Mouse (Mus musculus) embryonic stem cell, embryonic (primary cell): Measurements from ENCODE around the gene Slc41a2.
"Not testable (repeated sequence)": the region's sequence is repeated elsewhere in the genome, so short reads cannot be mapped to it uniquely, and the experiment has no call there.

ENCODE experiments used
- CTCF ChIA-PET, 4 experiments: fragments of 300-600 bp in 2 of 4; fragments of 350-600 bp in 2 of 4; sonication (Branson Sonifier 250); formaldehyde crosslinking; loops; one replicate each; lab custom pipeline; 2022; ENCODE audit warnings: inconsistent platforms in 2 of 4; lab: Charles Lee
- POLR2A ChIA-PET, 4 experiments: fragments of 300-600 bp in 2 of 4; fragments of 350-600 bp in 2 of 4; sonication (Branson Sonifier 250); formaldehyde crosslinking; loops; one replicate each; lab custom pipeline; 2022; ENCODE audit warnings: antibody characterized with exemption in 4 of 4, inconsistent platforms in 1 of 4; lab: Charles Lee

Slc41a2 gene

DNA sequence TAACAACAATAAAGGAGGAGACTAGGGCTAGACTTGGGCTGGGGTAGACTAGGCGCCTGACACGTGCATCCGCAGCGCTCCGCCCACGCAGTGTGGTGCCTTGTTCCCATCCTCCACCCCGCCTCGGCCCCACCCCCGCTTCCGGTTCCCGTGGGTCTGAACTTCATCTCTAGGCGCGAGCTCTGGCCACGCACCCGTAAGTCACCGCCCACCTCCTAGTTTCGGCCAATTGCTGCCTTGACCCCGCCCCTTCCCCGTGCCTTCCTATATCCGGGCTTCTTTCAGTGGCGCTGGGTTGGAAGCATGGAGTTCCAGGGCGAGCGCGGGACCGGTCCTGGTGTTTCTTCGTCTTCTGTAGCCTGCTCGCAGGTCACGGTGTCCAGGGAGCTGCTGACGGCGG is 22.3 kb upstream of the Slc41a2 start, which contains the start of gene D10Wsu102e:
Gene D10Wsu102e (plus strand): TSS at position 266 of the 400 bp plus-strand sequence.
- ChIA-PET POLR2A (interaction anchor here (0.5 to 3.7 kb wide), 50 partner anchors 8 to 1708 kb away, joined by 3 to 62 read pairs (median 3); partner anchors contain the start of genes Slc41a2 (in 2 of the 4), Aldh1l2 (in 1 of the 4) and Appl2 (in 1 of the 4)), CTCF (interaction anchor here in 1 of 4 experiments (0.9 kb wide), 1 partner anchor 1755 kb away, joined by 3 read pairs; no protein-coding TSS in a partner anchor)

DNA sequence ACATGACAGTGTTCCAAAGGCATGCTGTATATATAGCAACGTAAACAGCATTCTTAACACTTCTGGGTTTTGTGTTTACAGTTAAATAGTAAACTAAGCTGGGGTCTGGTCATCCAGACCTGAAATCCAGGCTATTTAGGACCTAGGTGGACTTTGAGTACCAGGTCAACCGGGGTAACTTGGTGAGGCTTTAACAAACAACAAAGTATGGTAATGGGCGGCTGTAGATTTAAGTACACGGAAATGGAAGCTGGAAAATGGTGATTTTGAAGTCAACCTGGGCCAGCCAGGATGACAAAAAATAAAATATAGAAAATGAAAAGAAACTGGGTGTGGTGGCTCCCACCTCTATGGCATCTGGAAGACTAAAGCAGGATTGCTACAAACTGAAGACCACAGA is 21.8 kb upstream of the Slc41a2 start:
- POLR2A ChIA-PET: interaction anchor here (0.5 to 3.7 kb wide), 49 partner anchors 8 to 1707 kb away, joined by 3 to 62 read pairs (median 3); partner anchors contain the start of genes Slc41a2 (in 2 of the 4), Aldh1l2 (in 1 of the 4) and Appl2 (in 1 of the 4)
- CTCF ChIA-PET: interaction anchor here in 1 of 4 experiments (0.9 kb wide), 1 partner anchor 1754 kb away, joined by 3 read pairs; no protein-coding TSS in a partner anchor

DNA sequence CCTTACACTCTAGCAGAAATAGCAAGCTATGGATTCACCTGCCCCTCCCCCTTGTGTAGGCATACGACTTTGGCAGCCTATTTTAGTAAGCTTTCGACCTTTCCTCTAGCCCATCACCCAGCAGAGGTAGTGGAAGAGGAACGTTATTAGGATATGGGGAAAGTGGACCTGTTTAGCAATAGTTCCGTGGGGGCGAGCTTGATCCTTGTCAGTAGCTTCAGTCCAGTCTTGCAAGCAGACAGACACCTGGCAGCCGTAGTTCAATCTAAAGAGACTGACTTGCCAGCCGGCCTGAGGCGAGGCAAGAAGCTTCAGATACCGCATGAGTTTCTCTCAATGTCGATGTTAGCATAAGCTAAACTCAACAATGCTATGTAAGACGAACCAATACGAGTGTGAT is 18.7 kb upstream of the Slc41a2 start:
- POLR2A ChIA-PET: interaction anchor here in 3 of 4 experiments (0.5 to 2.4 kb wide), 12 partner anchors 10 to 391 kb away, joined by 3 to 13 read pairs (median 5); no protein-coding TSS in a partner anchor
- CTCF ChIA-PET: interaction anchor here in 2 of 4 experiments (0.6 to 1.3 kb wide), 4 partner anchors 11 to 153 kb away, joined by 4 to 6 read pairs (median 4); no protein-coding TSS in a partner anchor

DNA sequence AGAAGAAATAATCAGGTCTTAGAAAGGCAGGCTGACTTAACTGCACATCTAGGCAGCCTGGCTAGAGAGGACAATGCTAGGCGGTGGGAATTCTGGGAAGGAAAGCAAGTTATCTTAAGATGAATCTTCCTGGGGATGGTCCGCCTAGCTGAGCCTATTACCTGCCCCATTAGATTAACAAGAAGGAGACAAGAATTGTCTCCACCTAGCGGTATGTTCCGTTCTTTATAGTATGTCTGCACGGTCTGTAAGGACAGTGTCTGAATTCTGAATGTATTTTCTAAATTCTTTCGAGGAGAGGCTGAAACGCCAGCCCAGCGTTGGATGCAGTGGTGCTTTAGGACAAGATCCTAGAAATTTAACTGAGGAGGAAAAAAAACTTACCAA is 16.6 kb upstream of the Slc41a2 start:
- ChIA-PET POLR2A (interaction anchor here in 2 of 4 experiments (0.6 to 1.9 kb wide), 3 partner anchors 9 to 225 kb away, joined by 4 to 8 read pairs (median 7); no protein-coding TSS in a partner anchor), CTCF (interaction anchor here in 2 of 4 experiments (0.9 to 1.0 kb wide), 3 partner anchors 17 to 103 kb away, joined by 3 to 4 read pairs (median 4); partner anchors contain the start of gene Slc41a2 (in 1 of the 2))

DNA sequence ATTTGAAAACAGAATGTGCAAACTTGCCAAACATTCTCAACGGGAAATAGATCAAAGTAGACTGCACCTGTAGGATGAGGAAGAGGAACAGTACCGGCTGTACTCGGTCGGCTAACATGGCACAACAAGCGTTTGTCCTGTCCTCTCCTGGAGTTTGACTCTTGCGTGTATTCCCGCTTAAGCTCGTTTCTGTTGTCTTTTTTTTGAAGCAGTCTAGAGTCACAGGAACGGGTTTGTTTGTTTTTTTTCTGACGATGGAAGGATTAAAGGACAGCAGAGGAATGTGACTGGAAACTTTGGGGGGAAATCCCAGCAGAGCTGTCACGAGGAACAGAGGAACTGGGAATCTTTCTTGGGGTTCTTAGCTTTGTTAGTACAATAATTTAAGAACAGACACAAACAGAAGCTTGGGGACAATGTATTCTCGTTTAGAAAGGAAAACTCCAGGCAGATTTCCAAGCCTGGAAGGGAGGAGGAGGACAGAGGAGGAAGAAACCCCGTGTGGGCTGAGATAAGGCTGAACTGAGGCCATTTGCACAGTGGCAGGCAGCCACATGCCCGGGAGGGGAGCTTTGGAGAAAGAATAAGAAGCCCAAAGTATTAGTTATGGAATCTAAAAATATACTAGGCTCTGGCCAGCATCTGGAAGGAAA is 16.1 kb upstream of the Slc41a2 start:
- ChIA-PET POLR2A (interaction anchor here in 2 of 4 experiments (0.6 to 1.9 kb wide), 4 partner anchors 8 to 225 kb away, joined by 4 to 8 read pairs (median 6); no protein-coding TSS in a partner anchor), CTCF (interaction anchor here in 2 of 4 experiments (0.9 to 1.0 kb wide), 3 partner anchors 17 to 102 kb away, joined by 3 to 4 read pairs (median 4); partner anchors contain the start of gene Slc41a2 (in 1 of the 2))

DNA sequence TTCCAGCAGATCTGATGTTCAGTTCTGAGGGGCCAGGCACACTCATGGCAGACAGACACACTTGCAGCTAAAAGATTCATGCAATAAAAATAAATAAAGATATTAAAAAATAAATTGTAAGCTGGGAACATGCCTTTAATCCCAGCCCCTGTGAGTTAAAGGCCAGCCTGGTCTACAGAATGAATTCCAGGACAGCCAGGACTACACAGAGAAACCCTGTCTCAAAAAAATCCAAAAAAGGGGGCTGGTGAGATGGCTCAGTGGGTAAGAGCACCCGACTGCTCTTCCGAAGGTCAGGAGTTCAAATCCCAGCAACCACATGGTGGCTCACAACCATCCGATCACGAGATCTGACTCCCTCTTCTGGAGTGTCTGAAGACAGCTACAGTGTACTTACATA is 14.1 kb upstream of the Slc41a2 start:
- CTCF ChIA-PET: not testable (repeated sequence)
- POLR2A ChIA-PET: interaction anchor here in 2 of 4 experiments (0.8 to 1.2 kb wide), 2 partner anchors 8 to 34 kb away, joined by 3 read pairs; partner anchors contain the start of gene D10Wsu102e (in 1 of the 2)

DNA sequence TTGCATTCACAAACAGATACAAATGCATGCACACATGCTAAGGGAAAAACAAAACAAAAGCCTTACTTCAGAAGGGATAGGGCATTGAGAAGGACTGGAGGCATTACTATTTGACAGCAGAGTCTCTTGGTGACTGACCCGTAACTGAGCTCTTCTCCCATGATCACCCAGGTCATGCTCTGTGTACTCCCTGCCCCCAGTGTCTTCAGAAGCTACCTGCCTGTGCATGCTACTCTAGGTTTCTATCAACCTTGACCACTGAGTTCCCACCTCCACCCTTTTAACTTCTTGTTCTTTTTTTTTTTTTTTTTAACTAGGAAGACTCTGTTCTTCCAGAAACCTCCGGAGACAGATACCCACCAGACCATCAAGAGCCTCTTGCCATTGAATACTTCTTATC is 13.0 kb upstream of the Slc41a2 start:
- POLR2A ChIA-PET: interaction anchor here (0.5 to 7.5 kb wide), 5 partner anchors 9 to 131 kb away, joined by 3 to 62 read pairs (median 4); partner anchors contain the start of gene D10Wsu102e (in 2 of the 4)
- CTCF ChIA-PET: no interaction called here

DNA sequence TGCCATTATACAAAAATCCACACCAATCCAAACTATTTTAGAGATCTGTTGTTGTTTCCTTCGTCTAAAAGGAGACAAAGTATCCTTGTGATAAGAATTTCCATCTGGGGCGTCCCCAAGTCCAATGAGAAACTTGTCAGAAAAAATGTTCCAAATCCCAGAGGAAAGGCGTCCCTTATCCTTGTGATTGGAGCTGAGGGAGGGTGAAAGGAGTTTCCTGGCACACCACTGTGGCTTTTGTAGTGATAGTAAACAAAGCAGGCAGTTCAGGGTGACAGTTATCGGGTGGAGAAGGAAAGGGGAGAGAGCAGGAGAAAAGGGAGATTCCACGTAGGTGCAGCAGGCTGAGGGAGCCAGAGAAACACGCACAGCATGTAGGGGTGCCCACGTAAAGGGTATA is 9.8 kb upstream of the Slc41a2 start:
- CTCF ChIA-PET: interaction anchor here in 1 of 4 experiments (0.5 kb wide), 1 partner anchor 816 kb away, joined by 3 read pairs; no protein-coding TSS in a partner anchor
- POLR2A ChIA-PET: interaction anchor here (1.2 to 7.5 kb wide), 8 partner anchors 9 to 159 kb away, joined by 3 to 62 read pairs (median 14); partner anchors contain the start of genes D10Wsu102e (in 4 of the 4) and Slc41a2 (in 1 of the 4)

DNA sequence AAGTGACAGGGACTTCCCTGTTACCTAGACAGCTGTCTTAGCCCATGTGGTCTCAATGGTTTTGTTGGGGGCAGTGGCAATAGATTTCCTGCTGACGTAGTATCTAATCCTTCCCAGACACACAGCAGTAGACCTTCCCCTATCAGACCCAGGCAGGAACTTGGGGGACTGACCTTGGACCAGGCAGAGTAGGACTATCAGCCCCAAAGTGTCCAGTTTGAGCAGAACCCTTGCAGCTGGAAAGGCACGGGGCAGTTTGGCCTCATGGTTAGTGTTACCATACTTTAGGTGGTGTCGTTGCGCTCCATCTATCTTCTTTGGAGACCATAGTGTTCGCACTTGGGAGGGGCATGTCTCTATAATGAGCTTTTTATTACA is 8.7 kb upstream of the Slc41a2 start:
- ChIA-PET POLR2A (interaction anchor here (0.6 to 7.5 kb wide), 27 partner anchors 8 to 577 kb away, joined by 3 to 62 read pairs (median 5); partner anchors contain the start of genes D10Wsu102e (in 4 of the 4) and Slc41a2 (in 1 of the 4)), CTCF (interaction anchor here in 2 of 4 experiments (0.5 to 0.7 kb wide), 3 partner anchors 102 to 567 kb away, joined by 3 to 5 read pairs (median 4); no protein-coding TSS in a partner anchor)

DNA sequence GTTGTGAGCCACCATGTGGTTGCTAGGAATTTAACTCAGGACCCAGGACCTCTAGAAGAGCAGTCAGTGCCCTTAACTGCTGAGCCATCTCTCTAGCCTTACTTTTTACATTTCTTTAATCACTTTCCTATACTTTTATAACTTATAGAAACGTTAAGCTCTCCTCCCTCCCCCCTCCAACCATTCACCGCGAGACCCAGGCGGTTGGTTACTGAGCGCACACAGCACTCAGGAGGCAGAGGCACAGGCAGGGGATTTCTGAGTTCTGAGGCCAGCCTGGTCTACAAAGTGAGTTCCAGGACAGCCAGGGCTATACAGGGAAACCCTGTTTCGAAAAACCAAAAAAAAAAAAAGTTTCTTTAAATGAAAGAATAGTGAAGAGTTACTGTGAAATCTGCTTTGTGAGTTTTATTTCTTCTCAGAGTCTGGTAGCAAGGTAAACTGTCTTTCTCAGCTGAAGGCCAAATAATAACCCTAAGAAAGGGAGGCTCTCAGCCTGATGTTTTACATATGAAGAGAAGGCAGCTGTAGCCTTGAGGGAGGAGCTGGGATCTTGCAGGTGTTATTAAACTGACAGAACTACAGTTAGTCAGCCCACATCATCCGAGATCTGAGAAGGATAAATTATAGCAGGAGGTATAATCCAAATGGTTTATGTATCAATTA is 8.1 kb upstream of the Slc41a2 start:
- ChIA-PET CTCF (interaction anchor here (0.6 to 1.0 kb wide), 5 partner anchors 10 to 679 kb away, joined by 3 to 8 read pairs (median 4); no protein-coding TSS in a partner anchor), POLR2A (interaction anchor here in 3 of 4 experiments (0.5 to 7.5 kb wide), 32 partner anchors 9 to 577 kb away, joined by 3 to 62 read pairs (median 5); partner anchors contain the start of genes D10Wsu102e (in 3 of the 3) and Slc41a2 (in 1 of the 3))

DNA sequence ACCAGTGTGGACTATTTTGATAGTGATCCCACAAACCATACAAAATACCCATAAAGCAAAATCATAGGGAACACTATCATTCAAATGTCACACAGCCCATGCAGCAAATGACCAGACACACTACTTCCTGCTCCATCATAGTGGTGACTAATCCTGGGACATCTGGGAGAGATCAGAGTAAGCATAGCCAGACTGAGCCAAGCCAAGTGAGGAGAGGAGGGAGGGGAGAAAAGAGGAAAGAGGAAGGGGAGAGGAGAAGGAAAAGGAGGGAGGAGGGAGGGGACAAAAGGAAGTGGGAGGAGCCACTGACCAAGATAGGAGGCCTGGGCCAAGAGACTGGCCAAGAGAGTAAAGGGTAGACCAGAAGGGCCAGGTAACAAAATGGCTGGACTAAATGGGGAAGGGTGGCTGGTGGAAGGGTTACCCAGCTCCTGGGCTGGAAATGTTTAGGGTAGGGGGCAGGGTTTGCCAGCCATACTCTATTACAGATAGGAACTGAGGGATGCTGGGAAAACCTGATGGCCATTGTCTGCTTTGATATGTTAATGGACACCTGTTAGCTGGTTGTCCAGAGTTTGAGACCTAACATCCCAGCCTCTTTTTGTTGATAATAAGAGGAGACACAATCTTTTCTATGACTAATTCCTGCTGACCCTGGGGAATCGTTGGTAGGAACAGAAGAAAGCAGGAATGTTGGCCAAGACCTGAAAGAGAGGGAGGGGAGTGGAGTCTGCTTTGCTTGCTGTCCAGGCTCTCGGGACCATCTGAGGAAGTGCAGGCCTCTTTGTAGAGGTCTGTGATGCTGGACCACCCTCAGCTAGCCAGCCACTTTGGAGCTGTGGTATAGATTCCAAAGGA is 6.4 kb upstream of the Slc41a2 start:
- ChIA-PET POLR2A (interaction anchor here in 3 of 4 experiments (1.0 to 7.5 kb wide), 5 partner anchors 12 to 444 kb away, joined by 3 to 62 read pairs (median 7); partner anchors contain the start of gene D10Wsu102e (in 2 of the 3)), CTCF (interaction anchor here in 1 of 4 experiments (0.5 kb wide), 1 partner anchor 11 kb away, joined by 4 read pairs; no protein-coding TSS in a partner anchor)

DNA sequence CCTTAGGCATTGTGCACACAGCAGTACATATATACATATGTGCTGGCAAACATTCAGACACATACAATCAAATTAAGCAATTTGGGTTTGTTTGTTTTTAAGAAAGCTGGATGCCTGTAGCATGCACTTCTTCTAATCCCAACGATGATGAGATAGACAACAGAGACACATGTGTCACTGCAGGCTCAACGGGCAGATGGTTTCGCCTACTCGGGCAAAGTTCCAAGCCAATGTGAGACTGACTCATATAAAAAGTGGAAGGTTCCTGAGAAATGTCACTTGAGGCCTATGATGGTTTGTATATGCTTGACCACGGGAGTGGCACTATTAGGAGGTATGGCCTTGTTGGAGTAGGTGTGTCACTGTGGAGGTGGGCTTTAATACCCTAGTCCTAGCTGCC is 5.5 kb upstream of the Slc41a2 start:
- POLR2A ChIA-PET: interaction anchor here in 2 of 4 experiments (0.6 to 1.4 kb wide), 3 partner anchors 10 to 484 kb away, joined by 3 to 6 read pairs (median 4); no protein-coding TSS in a partner anchor

DNA sequence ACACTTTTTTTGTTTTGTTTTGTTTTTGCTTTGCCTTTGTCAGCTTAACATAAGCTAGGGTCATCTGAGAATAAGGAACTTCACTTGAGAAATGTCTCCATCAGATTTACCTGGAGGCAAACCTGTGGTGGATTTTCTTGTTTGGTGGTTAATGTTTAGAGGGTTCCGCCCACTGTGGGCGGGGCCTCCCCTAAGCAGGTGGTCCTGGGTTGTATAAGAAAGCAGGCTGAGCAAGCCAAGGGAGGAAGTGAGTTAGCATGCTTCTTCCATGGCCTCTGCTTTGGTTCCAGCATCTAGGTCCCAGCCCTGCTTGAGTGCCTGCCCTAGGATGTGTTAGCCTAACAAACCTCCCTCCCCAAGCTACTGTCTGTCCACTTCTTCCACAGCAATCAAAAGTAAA is 3.5 kb upstream of the Slc41a2 start:
- CTCF ChIA-PET: interaction anchor here in 1 of 4 experiments (0.7 kb wide), 1 partner anchor 198 kb away, joined by 3 read pairs; no protein-coding TSS in a partner anchor
- POLR2A ChIA-PET: interaction anchor here in 3 of 4 experiments (0.8 to 1.8 kb wide), 5 partner anchors 16 to 482 kb away, joined by 4 to 9 read pairs (median 5); partner anchors contain the start of gene D10Wsu102e (in 2 of the 3)

More for the DNA sequence above, 5.5 kb upstream of the Slc41a2 start:
- CTCF ChIA-PET: interaction anchor here in 2 of 4 experiments (0.6 to 1.2 kb wide), 2 partner anchors 166 to 295 kb away, joined by 3 read pairs; no protein-coding TSS in a partner anchor

DNA sequence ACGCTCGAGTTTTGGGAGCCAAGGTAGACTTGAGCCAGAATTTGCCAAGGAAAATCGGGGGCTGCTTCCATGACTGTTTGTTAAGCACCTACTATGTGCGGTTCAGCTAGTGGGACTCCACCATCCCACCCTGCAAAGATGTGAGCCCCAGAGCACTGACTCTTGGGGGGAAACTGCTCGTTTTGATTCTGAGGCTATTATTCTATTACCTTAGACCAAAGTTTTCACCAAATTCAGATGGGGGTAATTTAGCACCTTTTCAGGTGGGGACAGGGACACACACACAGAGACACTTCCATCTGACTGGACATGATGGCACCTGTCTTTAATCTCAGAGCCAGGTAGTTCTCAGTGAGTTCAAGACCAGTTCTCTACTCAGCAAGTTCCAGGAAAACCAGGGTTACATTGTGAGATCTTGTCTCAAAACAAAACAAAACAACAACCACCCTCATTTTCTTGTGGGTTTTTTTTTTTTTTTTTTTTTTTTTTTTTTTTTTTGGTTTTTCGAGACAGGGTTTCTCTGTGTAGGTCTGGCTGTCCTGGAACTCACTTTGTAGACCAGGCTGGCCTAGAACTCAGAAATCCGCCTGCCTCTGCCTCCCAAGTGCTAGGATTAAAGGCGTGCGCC is 403 bp upstream of the Slc41a2 start:
- ChIA-PET POLR2A (interaction anchor here in 3 of 4 experiments (0.5 to 2.6 kb wide), 6 partner anchors 8 to 23 kb away, joined by 3 to 15 read pairs (median 6); partner anchors contain the start of gene D10Wsu102e (in 2 of the 3)), CTCF (interaction anchor here in 3 of 4 experiments (0.6 to 0.7 kb wide), 3 partner anchors 43 to 465 kb away, joined by 3 to 10 read pairs (median 6); no protein-coding TSS in a partner anchor)

DNA sequence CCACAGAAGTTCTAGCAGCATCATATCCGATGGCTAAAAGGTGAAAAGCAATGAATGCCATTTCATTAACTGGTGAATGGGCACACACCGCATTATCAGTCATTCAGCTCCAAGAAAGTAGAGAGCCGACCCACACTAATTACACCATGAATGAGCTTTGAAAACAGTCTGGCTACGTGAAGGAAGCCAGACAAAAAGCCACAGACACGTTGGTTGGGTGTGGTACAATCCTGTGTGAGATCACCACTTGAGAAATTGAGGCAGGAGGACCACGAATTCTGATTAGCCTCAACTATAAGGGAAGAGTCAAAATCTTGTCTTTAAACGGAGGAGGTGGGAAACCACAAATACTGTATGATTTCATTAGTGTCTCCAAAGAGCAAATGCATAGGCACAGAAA is 1.3 kb downstream of the Slc41a2 start:
- ChIA-PET CTCF (no interaction called here), POLR2A (interaction anchor here in 2 of 4 experiments (0.7 to 2.6 kb wide), 4 partner anchors 8 to 24 kb away, joined by 3 to 15 read pairs (median 6); partner anchors contain the start of gene D10Wsu102e (in 1 of the 2))
